Mouse (Mus musculus) embryonic fibroblast, embryonic 13.5 days (primary cell): ENCODE data around the gene Pdcd1lg2.

Source experiments
- CTCF ChIP-seq: IDR thresholded peaks from 2 replicates; pipeline ENCODE4 v1.5.1; 2011; ENCODE audit warnings: mild to moderate bottlenecking, control low read depth, low read length, moderate library complexity, borderline replicate concordance; ENCODE audit not compliant: insufficient read depth
- POLR2A ChIP-seq: IDR thresholded peaks from 2 replicates; pipeline ENCODE4 v1.6.1; 2011; ENCODE audit warnings: low read depth, mild to moderate bottlenecking, control low read depth, low read length, moderate library complexity

- TF ChIP-seq CTCF (no peak), POLR2A (no peak)
These were observed 86.3 kb downstream of the Pdcd1lg2 start for GRCm38 (mm10) chr19:29496786-29497557.
